Mouse (Mus musculus): Measurements from ENCODE around the gene Wbp1l. TPM values are rescaled to one million over a fixed set of nuclear protein-coding genes. Genes with fewer than 3 reads are reported as not detected.

Wbp1l gene
- polyA plus RNA-seq, 1 experiment from 2014 or later, result 37.7 TPM

- H3K27ac ChIP-seq (replicated peaks; ENCODE audit: low read depth, low read length), result no peak overlapping the region
Measured at GRCm38 (mm10) chr19:46631637-46632036, 32.8 kb downstream of the Wbp1l start.

DNA sequence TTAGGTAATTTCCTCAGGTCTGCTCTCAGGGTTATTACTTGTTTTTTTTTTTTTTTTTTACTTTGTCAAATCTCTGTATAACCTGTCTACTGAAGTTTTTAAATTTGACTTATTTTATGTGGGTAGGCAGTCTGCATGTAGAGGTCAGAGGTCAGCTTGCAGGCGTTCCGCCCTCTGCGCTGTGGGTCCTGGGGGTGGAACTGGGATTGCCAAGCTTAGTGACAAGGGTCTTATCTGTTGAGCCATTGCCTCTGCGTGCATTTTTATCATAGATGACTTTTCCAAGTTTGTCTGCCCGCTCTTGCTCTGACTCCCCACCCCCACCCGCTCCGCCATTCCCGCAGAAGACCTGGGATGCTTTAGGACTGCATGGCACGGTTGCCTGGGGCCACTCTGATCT lies 36.9 kb downstream of the Wbp1l start:
- Histone ChIP-seq H3K9me3 (ENCODE audit: control insufficient read depth, low read length) (no peaks in the 10 kb centered on the region), H3K4me2 (ENCODE audit: low read depth, low read length) (no peak overlapping the region), H3K36me3 (ENCODE audit: control insufficient read depth, insufficient read depth, low read length) (peaks cover 11% of the 10 kb centered on the region; the same call in 1 of the 2 replicates), H3K27me3 (replicated peaks; ENCODE audit: control insufficient read depth, insufficient read depth, low read length) (no peaks in the 10 kb centered on the region), H3K9ac (ENCODE audit: low read depth, low read length) (no peak overlapping the region), H3K4me1 (ENCODE audit: control insufficient read depth, insufficient read depth, low read length) (peaks cover 28% of the 10 kb centered on the region), H3K4me3 (ENCODE audit: low read depth, low read length) (no peak overlapping the region), H3K27ac (replicated peaks; ENCODE audit: low read depth, low read length) (no peak overlapping the region)
- WGBS, result 63% methylated on average over 9 of the region's 9 CpGs
- DNase-seq (ENCODE audit: low spot score), result no peak
- ATAC-seq (ENCODE audit: low read depth), result no peak

More at GRCm38 (mm10) chr19:46631637-46632036, 32.8 kb downstream of the Wbp1l start:
- 89% methylated on average over 9 of the region's 9 CpGs for WGBS
- H3K9me3 ChIP-seq (ENCODE audit: control insufficient read depth, low read length), result no peaks in the 10 kb centered on the region
- no peaks in the 10 kb centered on the region for H3K27me3 ChIP-seq (replicated peaks; ENCODE audit: control insufficient read depth, insufficient read depth, low read length)
- peaks cover 7% of the 10 kb centered on the region; the same call in 1 of the 2 replicates for H3K4me1 ChIP-seq (ENCODE audit: control insufficient read depth, insufficient read depth, low read length)
- H3K9ac ChIP-seq (ENCODE audit: low read depth, low read length), result no peak overlapping the region
- H3K36me3 ChIP-seq (ENCODE audit: control insufficient read depth, insufficient read depth, low read length), result no peaks in the 10 kb centered on the region; the same call in 1 of the 2 replicates
- ATAC-seq (ENCODE audit: low read depth) (no peak), DNase-seq (ENCODE audit: low spot score) (no peak)
- H3K4me3 ChIP-seq (ENCODE audit: low read depth, low read length), result no peak overlapping the region
- no peak overlapping the region for H3K4me2 ChIP-seq (ENCODE audit: low read depth, low read length)

DNA sequence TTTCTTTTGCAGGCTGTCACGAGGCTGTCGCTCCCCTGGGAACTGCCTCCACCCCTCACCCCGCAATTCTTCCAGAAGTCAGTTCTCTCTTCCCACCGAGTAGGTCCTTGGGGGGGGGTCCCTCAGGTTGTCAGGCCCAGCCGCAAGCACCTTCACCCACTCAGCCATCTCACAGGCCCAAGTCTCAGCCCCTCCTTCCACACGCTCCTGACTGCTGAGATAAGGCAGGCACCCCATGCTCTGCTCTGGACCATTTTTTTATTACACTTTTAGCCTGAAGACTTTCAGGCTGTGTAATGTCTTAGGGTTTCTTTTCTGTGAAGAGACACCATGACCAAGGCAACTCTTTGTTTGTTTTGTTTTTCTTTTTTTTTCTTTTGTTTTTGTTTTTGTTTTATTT lies 38.7 kb downstream of the Wbp1l start:
- no peak overlapping the region for H3K4me2 ChIP-seq (ENCODE audit: low read depth, low read length)
- no peak overlapping the region for H3K27ac ChIP-seq (replicated peaks; ENCODE audit: low read depth, low read length)
- H3K4me3 ChIP-seq (ENCODE audit: low read depth, low read length), result no peak overlapping the region
- no peak for DNase-seq (ENCODE audit: low spot score)
- peaks cover 11% of the 10 kb centered on the region; the same call in 1 of the 2 replicates for H3K36me3 ChIP-seq (ENCODE audit: control insufficient read depth, insufficient read depth, low read length)
- H3K9me3 ChIP-seq (ENCODE audit: control insufficient read depth, low read length), result no peaks in the 10 kb centered on the region
- H3K4me1 ChIP-seq (ENCODE audit: control insufficient read depth, insufficient read depth, low read length), result peaks cover 46% of the 10 kb centered on the region
- 75% methylated on average over 6 of the region's 6 CpGs for WGBS
- no peaks in the 10 kb centered on the region for H3K27me3 ChIP-seq (replicated peaks; ENCODE audit: control insufficient read depth, insufficient read depth, low read length)
- ATAC-seq (ENCODE audit: low read depth), result no peak
- H3K9ac ChIP-seq (ENCODE audit: low read depth, low read length), result no peak overlapping the region

DNA sequence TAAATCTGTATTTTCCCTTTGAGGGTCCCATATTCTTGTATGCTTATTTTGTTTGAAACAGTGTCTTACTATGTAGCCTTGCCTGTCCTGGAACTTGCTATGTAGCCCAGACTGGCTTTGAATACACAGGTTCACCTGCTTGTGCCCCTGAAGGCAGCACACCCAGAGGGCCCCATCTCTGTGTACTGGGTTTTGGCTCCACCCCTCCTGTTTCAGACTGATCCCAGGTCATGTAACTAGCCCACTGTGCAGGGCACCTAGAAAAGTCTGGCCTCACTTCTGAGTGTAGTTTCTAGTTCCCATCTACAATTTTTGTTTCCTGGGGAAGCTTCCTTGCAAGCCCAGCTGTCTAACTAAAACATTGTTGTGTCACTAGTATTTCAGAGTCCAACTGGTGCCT lies 40.2 kb downstream of the Wbp1l start:
- Histone ChIP-seq H3K4me1 (ENCODE audit: control insufficient read depth, insufficient read depth, low read length) (peaks cover 61% of the 10 kb centered on the region), H3K27ac (replicated peaks; ENCODE audit: low read depth, low read length) (peak overlapping the region; percentile 75), H3K9ac (ENCODE audit: low read depth, low read length) (no peak overlapping the region), H3K27me3 (replicated peaks; ENCODE audit: control insufficient read depth, insufficient read depth, low read length) (no peaks in the 10 kb centered on the region), H3K9me3 (ENCODE audit: control insufficient read depth, low read length) (no peaks in the 10 kb centered on the region), H3K4me3 (ENCODE audit: low read depth, low read length) (no peak overlapping the region), H3K4me2 (ENCODE audit: low read depth, low read length) (no peak overlapping the region), H3K36me3 (ENCODE audit: control insufficient read depth, insufficient read depth, low read length) (peaks cover 11% of the 10 kb centered on the region; the same call in 1 of the 2 replicates)
- ATAC-seq (ENCODE audit: low read depth), result no peak
- DNase-seq (ENCODE audit: low spot score), result no peak

- ATAC-seq (ENCODE audit: low read depth), result no peak
- 61% methylated on average over 14 of the region's 14 CpGs for WGBS
- Histone ChIP-seq H3K4me1 (ENCODE audit: control insufficient read depth, insufficient read depth, low read length) (peaks cover 65% of the 10 kb centered on the region), H3K4me2 (ENCODE audit: low read depth, low read length) (no peak overlapping the region), H3K4me3 (ENCODE audit: low read depth, low read length) (no peak overlapping the region), H3K9ac (ENCODE audit: low read depth, low read length) (no peak overlapping the region), H3K36me3 (ENCODE audit: control insufficient read depth, insufficient read depth, low read length) (peaks cover 11% of the 10 kb centered on the region; the same call in 1 of the 2 replicates), H3K9me3 (ENCODE audit: control insufficient read depth, low read length) (no peaks in the 10 kb centered on the region), H3K27me3 (replicated peaks; ENCODE audit: control insufficient read depth, insufficient read depth, low read length) (no peaks in the 10 kb centered on the region), H3K27ac (replicated peaks; ENCODE audit: low read depth, low read length) (peak overlapping the region; percentile 75)
- DNase-seq (ENCODE audit: low spot score), result no peak
Measured at GRCm38 (mm10) chr19:46639496-46639895, 40.6 kb downstream of the Wbp1l start.

DNA sequence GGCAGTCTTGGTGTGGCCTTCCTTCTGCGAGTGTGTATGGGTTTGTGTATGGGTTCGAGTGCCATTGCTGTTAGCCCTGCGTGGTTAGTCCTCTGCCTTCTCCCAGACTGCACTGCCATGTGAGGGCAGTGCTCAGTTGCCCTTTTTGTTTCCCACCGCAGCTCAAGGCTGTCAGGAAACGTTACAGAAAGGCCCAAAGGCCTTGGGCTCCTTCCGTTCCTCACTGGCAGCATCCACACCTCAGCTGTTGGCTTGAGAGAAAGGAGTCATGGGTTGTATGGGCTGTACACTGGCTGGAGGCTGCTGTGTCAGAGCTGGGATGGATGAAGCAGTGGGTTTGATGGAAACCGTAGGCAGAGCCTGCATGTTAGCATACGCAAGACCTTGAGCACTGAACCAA lies 41.9 kb downstream of the Wbp1l start:
- WGBS, result 83% methylated on average over 8 of the region's 8 CpGs
- no peak for ATAC-seq (ENCODE audit: low read depth)
- Histone ChIP-seq H3K4me2 (ENCODE audit: low read depth, low read length) (no peak overlapping the region), H3K36me3 (ENCODE audit: control insufficient read depth, insufficient read depth, low read length) (peaks cover 11% of the 10 kb centered on the region; the same call in 1 of the 2 replicates), H3K27me3 (replicated peaks; ENCODE audit: control insufficient read depth, insufficient read depth, low read length) (no peaks in the 10 kb centered on the region), H3K9me3 (ENCODE audit: control insufficient read depth, low read length) (no peaks in the 10 kb centered on the region), H3K27ac (replicated peaks; ENCODE audit: low read depth, low read length) (peak overlapping the region; percentile 13; the same call in 1 of the 2 replicates), H3K4me1 (ENCODE audit: control insufficient read depth, insufficient read depth, low read length) (peaks cover 75% of the 10 kb centered on the region), H3K9ac (ENCODE audit: low read depth, low read length) (peak overlapping the region; percentile 34; the same call in 1 of the 2 replicates), H3K4me3 (ENCODE audit: low read depth, low read length) (no peak overlapping the region)
- DNase-seq (ENCODE audit: low spot score), result no peak

DNA sequence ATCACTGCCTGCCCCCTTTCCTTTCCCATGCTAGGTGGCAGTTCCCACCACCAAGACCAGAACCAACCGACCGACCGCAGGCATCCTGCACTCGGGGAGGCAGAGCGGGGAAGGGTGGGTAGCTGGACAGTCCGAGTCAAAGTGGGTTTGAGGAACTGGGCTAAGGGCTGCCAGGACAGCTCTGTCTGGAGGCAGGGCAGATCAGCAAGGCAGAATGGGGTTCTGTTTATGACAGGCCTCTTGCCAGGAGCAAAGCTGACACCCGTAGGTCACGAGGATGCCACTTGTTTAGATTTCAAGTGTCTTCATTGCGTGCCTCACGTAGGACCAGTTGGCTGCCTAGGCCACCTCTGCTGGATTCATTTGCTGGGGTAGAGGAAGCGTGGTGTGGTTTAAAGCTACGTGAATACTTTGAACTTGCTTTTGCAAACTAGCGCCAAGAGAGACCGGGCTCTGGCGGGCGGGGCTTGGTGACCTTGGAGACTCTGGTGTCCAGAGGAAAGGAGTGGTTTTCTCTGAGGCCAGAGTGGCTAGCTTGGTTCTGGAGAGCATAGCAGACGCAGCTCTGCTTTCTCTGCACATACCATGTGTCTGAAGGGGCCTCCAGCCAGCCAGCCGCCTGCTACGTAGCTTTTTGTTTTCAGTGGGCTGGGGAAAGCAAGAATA lies 42.7 kb downstream of the Wbp1l start:
- Histone ChIP-seq H3K27me3 (replicated peaks; ENCODE audit: control insufficient read depth, insufficient read depth, low read length) (no peaks in the 10 kb centered on the region), H3K36me3 (ENCODE audit: control insufficient read depth, insufficient read depth, low read length) (peaks cover 11% of the 10 kb centered on the region; the same call in 1 of the 2 replicates), H3K4me3 (ENCODE audit: low read depth, low read length) (no peak overlapping the region), H3K9me3 (ENCODE audit: control insufficient read depth, low read length) (no peaks in the 10 kb centered on the region), H3K9ac (ENCODE audit: low read depth, low read length) (peak overlapping the region; percentile 34), H3K4me1 (ENCODE audit: control insufficient read depth, insufficient read depth, low read length) (peaks cover 76% of the 10 kb centered on the region), H3K4me2 (ENCODE audit: low read depth, low read length) (peak overlapping the region; percentile 28), H3K27ac (replicated peaks; ENCODE audit: low read depth, low read length) (peak overlapping the region; percentile 69)
- 54% methylated on average over 19 of the region's 19 CpGs for WGBS
- DNase-seq (ENCODE audit: low spot score), result peak; percentile 75
- ATAC-seq (ENCODE audit: low read depth), result peak; percentile 38; the same call in 1 of the 2 replicates

DNA sequence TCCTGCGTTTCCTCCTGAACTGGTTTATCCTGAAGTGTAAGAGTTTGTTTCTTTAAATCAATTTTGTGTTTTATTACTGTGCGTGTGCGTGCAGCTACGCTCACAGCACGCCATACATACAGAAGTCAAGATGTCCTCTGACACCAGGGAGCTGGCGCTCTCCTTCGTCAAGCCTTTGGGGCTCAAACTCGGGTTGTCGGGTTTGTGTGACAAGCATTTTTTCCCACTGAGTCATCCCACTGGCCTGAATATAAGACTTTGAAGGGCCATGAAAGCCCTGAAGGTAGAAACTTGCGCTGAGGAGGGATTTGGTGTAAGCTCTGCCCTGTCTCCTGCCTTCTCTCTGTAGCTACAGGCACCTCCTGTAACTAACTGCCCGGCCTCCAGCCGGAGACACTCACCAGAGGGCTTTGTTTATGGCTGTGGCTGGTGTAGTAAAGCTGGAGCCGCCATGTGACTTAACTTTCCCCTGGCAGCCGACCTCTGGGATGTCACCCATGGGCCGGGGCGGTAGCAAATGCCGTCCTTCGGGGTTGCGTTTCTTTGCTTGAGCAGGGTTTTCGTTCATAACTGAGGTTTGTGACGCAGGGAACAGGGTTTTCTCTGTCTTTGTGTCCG lies 43.4 kb downstream of the Wbp1l start:
- H3K9ac ChIP-seq (ENCODE audit: low read depth, low read length), result peak overlapping the region; percentile 39; the same call in 1 of the 2 replicates
- H3K4me2 ChIP-seq (ENCODE audit: low read depth, low read length), result peak overlapping the region; percentile 28
- H3K36me3 ChIP-seq (ENCODE audit: control insufficient read depth, insufficient read depth, low read length), result peaks cover 10% of the 10 kb centered on the region; the same call in 1 of the 2 replicates
- DNase-seq (ENCODE audit: low spot score), result peak; percentile 59
- peak overlapping the region; percentile 69 for H3K27ac ChIP-seq (replicated peaks; ENCODE audit: low read depth, low read length)
- peaks cover 82% of the 10 kb centered on the region for H3K4me1 ChIP-seq (ENCODE audit: control insufficient read depth, insufficient read depth, low read length)
- H3K27me3 ChIP-seq (replicated peaks; ENCODE audit: control insufficient read depth, insufficient read depth, low read length), result no peaks in the 10 kb centered on the region
- no peak for ATAC-seq (ENCODE audit: low read depth)
- no peaks in the 10 kb centered on the region for H3K9me3 ChIP-seq (ENCODE audit: control insufficient read depth, low read length)
- H3K4me3 ChIP-seq (ENCODE audit: low read depth, low read length), result no peak overlapping the region
- 59% methylated on average over 22 of the region's 22 CpGs for WGBS

Data from embryonic facial prominence, embryonic 14.5 days (tissue).